Mouse (Mus musculus): ENCODE measurements at regions not wholly inside any gene's neighbourhood (a gene's known extent, or its start where the extent isn't known, plus 50 kb on each side); places are given as distances from the start of the nearest gene placed in this dataset.
"Not testable (repeated sequence)": the region's sequence is repeated elsewhere in the genome, so short reads cannot be mapped to it uniquely, and the experiment has no call there.

DNA sequence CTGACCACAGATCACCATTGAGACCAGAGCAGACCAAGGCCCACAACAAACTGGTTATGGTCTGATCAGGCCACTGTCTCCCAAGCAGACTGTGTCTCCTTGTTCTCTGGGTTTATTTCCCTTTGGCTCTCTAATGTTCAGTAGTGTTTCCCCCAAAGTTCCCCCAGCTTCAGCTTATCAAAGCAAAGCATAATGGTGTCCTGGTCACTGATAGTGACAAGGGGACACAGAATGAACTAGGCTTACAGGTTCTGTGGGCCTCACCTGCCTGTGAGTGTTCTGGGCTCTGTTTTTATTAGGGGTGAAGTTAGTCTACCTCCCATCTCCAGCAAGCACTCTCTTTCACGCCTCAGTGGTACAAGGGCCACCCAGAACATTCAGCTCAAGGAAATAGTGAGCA lies 92.7 kb downstream of the Cd24a start:
- no peak for DNase-seq
- intact Hi-C loops (cut with DNase I) = no loop called here

DNA sequence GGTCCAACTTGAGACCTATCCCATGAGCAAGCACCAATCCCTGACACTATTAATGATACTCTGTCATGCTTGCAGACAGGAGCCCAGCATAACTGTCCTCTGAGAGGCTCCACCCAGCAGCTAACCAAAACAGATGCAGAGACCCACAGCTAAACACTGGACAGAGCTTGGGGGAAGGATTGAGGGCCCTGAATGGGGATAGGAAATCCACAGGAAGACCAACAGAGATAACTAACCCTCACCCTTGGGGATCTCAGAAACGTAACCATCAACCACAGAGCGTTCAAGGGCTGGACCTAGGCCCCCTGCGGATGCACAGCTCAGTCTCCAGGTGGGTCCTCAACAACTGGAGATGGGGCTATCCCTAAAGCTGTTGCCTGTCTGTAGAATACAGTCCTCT lies 93.7 kb downstream of the Cd24a start:
- intact Hi-C loops (cut with DNase I) = no loop called here
- DNase-seq = no peak

DNA sequence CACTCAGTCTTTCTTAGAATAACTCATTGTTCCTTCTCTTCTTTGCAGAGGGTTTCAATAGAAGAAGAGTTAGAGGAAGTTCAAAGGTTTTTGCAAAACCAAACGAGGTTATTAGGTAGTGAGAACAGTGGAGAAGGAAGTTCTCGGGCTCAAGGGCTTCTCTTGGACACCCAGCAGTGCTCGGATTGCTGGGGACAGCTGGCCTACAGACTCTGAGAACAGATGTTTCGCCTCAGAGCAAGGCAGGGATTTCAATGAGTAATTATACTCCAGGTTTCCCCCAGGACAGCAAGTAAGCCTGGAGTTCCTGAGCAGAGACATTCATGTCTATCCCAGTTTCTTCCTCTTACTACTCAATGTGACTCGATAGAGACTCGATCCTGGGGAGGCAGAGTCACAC lies 94.4 kb downstream of the Cd24a start:
- intact Hi-C loops (cut with DNase I) = no loop called here
- peak in 1 of 2 experiments; percentile 18 for DNase-seq

GRCm38 (mm10) chr10:43674749-43675148 lies 96.7 kb downstream of the Cd24a start:
- DNase-seq = no peak
- intact Hi-C loops (cut with DNase I) = no loop called here

DNA sequence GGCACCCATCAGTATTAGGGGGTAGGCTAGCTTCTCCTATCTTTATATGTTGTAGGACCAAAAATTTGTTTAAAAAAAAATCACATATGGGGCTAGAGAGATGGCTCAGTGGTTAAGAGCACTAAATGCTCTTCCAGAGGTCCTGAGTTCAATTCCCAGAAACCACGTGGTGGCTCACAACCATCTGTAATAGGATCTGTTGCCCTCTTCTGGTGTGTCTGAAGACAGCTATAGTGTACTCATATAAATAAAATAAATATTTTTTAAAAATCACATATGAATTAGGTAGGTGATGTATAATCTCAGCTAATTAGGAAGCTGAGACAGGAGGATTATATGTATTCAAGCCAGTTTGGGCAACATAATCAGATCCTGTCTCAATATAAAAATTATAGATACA lies 97.4 kb downstream of the Cd24a start:
- intact Hi-C loops (cut with DNase I); DNase-seq: not testable (repeated sequence)

GRCm38 (mm10) chr10:43676289-43676688 lies 98.2 kb downstream of the Cd24a start:
- DNase-seq = no peak
- intact Hi-C loops (cut with DNase I) = no loop called here

DNA sequence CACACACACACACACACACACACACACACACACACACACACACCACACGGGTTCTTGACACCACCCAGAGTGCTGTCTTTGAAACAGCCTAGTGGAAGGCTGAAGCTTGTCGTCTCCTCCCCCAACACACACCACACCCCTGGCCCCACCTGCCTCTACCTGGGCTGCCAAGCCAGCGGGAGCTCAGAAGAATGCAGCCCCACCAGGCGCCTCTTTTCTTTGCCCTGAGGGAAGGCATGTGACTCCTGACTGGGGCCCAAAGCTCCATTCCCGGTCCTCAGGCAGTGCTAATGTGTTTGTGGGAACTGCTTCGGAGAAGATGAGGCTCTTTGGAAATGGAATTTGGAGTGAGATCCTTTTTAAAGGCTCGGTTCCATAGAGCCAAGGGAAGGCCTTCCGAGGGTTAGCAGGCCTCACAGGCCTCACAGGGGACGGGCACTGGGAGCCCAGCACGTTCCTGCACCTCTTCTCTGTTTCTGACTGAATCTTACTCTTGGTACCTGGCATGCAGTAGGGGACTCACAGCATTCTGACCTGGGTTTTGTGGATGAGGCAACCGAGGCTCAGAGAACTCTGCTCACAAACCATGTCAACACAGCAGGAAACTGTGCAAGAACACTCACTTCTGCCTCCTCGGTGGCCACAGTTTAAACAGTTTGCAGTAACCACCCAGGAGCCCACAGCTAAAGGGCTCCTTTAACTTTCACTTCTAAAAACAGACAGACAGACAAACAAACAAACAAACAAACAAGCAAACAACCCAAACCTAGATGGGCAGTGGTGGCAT lies 106.4 kb downstream of the Cd24a start:
- DNase-seq = no peak
- intact Hi-C loops (cut with DNase I) = no loop called here

DNA sequence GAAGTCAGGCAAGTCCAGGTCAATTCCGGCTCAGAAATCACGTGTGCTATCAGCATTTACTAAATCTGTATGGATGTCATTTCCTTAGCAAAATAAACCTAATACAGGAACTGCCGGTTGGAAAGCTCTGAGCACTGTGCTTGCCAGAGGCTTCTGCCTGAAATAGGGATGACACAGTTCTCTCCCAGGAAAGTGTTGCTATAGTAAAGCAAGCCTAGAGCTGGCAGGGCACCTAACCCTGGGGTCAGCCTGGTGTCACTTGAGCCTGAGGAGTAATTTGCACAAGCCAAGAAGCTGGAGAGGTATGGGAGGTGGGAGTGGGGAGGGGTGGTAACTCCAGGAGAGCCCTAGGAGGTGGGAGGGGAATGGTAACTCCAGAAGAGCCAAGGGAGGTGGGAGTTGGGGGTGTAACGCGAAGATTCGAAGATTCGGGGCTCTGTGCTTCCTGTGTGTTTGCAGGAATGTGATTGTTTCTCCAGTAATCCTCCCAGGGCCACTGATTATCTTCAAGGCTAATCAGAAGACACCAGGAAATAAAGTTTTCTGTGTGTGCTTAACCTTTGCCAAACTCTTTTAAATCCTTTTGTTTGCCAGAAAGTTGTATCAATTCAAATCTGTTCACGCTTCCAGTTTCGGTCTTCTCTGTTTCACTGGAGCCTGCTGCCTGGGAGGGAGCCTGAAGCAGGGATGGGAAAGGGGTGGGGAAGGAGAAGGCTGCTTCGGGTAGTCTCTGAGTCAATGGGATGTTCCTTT lies 111.3 kb downstream of the Cd24a start:
- no peak for DNase-seq
- intact Hi-C loops (cut with DNase I) = no loop called here

DNA sequence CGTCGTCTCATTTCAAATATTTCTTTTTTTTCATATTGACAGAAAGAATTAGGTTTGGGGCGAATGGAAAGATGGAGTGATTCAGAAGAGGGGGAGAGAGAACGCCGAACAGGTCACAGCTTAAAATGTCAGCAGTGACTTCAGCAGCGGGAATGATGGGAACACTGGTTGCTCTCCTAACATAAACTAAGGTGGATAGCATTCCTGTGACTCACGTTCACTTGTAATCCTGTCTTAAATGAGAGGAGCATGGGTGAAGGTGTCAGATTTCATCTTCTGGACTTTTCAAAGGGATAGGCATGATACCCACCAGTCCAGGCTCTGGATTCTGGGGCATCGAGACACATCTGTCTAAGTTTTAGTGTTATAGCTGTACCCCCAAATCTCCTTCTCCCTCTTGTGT lies 111.8 kb downstream of the Cd24a start:
- intact Hi-C loops (cut with DNase I) = no loop called here
- DNase-seq = no peak

GRCm38 (mm10) chr10:43693974-43694373 lies 115.9 kb downstream of the Cd24a start:
- no peak for DNase-seq
- intact Hi-C loops (cut with DNase I) = no loop called here

GRCm38 (mm10) chr10:43694508-43694907 lies 116.4 kb downstream of the Cd24a start:
- intact Hi-C loops (cut with DNase I) = no loop called here
- no peak for DNase-seq

DNA sequence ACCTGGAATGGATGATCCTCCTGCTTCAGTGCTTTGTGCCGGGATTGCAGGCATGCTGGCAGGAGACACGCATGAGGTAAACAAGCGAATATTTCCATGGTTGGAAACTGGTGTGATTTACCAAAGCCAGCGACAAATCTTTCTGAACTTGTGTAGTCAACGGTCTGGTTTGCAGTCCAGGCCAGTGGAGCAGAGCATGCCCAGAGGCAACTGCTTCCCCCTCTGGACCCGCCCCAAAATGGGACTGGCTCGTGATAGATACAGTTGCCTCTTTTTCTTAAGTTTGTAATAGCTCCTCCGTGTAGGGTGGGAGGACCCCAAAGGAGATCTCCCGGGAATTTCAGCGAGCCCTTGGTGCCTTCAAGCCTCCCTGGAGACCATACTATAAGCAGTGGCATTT lies 117.4 kb downstream of the Cd24a start:
- DNase-seq = no peak
- intact Hi-C loops (cut with DNase I) = no loop called here

- intact Hi-C loops (cut with DNase I) = no loop called here
- no peak for DNase-seq
These were observed 119.8 kb downstream of the Cd24a start for GRCm38 (mm10) chr10:43697917-43698316.

- intact Hi-C loops (cut with DNase I) = no loop called here
- no peak for DNase-seq
These were observed 122.5 kb downstream of the Cd24a start for GRCm38 (mm10) chr10:43700371-43701289.

- intact Hi-C loops (cut with DNase I) = no loop called here
- DNase-seq = no peak
These were observed 124.8 kb downstream of the Cd24a start for GRCm38 (mm10) chr10:43702895-43703294.

- DNase-seq = no peak
- intact Hi-C loops (cut with DNase I) = no loop called here
These were observed 128.2 kb downstream of the Cd24a start for GRCm38 (mm10) chr10:43706001-43706988.

- intact Hi-C loops (cut with DNase I) = no loop called here
- no peak for DNase-seq
These were observed 128.9 kb downstream of the Cd24a start for GRCm38 (mm10) chr10:43707011-43707410.

DNA sequence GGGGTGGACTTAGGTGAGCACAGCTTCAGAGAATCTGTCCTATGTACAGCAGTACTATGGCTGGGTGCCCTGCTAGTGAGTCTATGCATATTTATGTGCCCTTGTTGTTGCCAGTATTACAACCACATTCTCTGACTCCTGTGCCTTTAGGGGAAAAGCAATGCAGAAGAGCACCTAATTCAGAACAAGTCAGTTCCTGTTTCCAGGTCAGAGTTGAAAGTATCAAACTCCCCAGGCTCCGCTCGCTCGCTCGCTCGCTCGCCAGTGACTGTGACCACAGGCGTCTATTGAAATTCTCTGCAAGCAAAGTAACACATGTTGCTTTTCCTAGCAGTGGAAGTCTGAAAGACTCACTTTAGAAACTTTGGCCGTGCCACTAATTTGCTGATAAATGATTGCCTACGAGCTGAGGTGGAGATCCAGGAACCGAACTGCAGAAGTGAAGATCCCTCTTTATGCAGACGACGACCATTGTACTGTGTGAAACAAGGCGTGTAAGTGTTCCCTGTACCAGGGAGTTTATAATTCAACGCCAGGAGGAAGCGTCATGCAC lies 129.8 kb downstream of the Cd24a start:
- DNase-seq = no peak
- intact Hi-C loops (cut with DNase I) = no loop called here

DNA sequence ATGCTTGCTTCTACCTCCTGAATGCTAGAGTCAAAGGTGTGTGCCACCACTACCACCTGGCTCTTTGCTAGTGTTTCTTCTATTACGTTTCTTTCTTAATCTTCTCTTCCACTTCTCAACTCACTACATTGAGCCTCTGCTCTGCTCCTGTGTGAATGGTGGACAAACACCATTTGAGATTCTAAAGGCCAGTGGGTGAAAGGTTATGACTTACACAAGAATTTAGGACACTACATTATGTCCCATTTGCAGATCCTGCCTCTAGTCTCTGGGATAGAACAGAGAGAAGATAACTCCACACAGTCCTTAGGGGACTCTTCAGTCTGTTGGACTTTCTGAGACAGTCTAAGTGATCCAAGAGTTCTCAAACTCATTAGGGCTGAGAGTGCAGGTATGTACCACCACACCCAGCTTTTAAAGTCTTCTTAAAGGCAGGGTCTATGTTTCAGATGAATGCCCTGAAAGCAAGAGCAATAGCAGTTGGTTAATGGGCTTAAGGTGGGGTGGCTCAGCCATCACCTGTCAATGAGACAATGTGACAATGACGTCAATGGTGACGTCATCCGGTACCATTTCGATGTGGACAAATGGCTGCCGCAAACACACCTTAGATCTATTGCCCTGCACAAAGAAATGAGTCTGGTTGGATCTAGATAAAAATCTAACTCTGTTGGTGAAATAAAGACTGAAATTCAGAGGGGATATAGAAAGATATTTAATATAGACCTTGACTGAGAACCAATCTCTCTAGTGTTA lies 131.4 kb downstream of the Cd24a start:
- no peak for DNase-seq
- intact Hi-C loops (cut with DNase I) = no loop called here
